Mouse (Mus musculus): ENCODE data around the gene Asic1.
"Not testable (repeated sequence)": the region's sequence is repeated elsewhere in the genome, so short reads cannot be mapped to it uniquely, and the experiment has no call there.

Asic1 gene

GRCm38 (mm10) chr15:99663964-99664599 lies 6.1 kb upstream of the Asic1 start:
- in situ Hi-C loops (cut with MboI) = no loop called here

DNA sequence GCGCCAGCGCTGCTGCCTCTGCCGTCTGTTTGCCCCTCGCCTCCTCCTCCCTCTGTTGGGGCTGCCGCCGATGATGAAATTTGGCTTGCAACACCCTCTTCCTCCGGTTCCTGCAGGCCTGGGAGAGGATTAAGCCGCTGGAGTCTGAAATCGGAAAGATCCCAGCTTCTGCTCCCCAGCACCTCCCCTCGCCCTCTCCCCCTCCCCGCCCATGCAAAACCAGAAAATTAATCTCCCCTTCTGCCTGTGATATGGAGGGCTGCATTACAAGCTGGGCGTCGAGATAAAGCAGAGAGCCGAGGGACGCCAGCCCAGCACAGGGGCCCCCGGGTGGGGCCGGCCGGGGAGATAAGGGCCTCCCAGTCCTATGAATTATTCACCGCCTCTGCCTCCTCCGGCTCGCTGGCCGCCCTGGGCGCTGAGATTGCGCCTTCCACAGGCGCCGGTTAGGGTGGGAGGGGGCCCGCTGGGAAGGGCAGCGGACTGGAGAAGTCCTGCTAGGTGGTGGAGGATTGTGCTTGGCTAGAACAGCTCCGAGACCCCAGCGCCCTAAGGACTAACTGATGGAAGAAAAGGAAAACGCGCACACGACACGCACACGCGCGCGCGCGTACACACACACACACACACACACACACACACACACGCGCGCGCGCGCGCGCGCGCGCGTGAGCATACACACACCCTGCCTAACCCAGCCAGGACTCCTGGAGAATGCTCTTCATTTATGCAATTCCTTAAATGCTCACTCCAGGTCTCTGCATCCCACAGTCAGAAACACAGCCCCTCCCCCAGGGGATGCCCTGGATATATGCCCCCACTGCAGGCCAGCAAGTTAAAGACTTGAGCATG lies 5.3 kb upstream of the Asic1 start:
- in situ Hi-C loops (cut with MboI) = no loop called here

GRCm38 (mm10) chr15:99667544-99667943 lies 2.6 kb upstream of the Asic1 start:
- in situ Hi-C loops (cut with MboI) = no loop called here

GRCm38 (mm10) chr15:99668881-99669280 lies 1.3 kb upstream of the Asic1 start:
- in situ Hi-C loops (cut with MboI) = no loop called here

DNA sequence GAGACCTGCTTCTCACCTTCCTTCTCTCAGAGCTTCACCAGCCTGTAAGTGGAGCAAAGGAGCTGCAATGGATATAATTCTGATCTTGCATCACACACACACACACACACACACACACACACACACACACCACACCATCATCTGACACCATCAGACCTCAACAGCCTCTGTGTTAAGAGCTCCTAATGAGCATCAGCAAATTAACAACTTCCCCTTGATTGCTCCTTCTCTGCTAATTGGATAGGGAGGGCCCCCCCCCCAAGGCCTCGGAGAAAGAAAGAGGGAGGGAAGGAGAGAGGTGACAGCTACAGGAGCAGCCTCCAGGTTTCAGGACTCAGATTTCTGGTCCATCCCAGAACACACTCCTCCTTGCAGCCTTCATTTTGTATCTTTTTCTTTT lies 776 bp upstream of the Asic1 start:
- in situ Hi-C loops (cut with MboI) = no loop called here

DNA sequence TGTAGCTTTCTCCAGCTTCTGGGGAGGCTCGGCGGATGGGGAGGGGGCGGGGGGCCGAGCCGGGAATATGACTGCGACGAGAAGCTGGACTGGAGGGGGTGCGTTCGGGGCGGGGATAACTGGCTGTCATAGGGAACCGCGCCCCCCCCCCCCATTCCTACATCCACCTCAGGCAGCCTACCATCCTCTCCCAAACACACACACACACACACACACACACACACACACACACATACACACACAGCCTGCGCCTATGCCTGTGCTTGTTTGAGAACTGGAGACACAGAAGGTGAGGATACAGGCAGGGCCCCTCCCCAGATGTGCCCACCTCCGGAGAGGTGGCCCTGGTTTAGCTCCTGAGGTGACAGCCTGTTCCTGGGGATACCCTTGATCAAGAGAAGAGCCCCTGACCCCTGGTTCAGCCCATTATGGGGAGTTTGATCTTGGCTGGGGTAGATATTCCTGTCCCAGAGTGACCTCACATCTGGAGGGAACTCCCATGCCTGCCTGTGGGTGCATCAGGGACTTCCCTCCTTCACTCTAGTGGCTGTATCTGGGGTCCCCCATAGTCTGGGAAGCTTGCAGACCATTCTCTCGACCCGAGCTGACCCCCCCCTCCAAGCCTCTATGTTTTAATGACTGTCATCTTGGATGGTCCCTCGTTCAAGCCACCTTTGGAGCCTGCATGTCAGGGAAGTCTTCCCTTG lies 949 bp downstream of the Asic1 start:
- in situ Hi-C loops (cut with MboI) = no loop called here

DNA sequence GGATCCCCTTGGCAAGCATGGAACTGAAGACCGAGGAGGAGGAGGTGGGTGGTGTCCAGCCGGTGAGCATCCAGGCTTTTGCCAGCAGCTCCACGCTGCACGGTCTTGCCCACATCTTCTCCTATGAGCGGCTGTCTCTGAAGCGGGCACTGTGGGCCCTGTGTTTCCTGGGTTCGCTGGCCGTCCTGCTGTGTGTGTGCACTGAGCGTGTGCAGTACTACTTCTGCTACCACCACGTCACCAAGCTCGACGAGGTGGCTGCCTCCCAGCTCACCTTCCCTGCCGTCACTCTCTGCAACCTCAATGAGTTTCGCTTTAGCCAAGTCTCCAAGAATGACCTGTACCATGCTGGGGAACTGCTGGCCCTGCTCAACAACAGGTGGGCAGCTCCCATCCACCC lies 1.6 kb downstream of the Asic1 start:
- in situ Hi-C loops (cut with MboI) = no loop called here

GRCm38 (mm10) chr15:99674866-99675265 lies 4.7 kb downstream of the Asic1 start:
- in situ Hi-C loops (cut with MboI) = no loop called here

GRCm38 (mm10) chr15:99677089-99677488 lies 6.9 kb downstream of the Asic1 start:
- in situ Hi-C loops (cut with MboI) = no loop called here

DNA sequence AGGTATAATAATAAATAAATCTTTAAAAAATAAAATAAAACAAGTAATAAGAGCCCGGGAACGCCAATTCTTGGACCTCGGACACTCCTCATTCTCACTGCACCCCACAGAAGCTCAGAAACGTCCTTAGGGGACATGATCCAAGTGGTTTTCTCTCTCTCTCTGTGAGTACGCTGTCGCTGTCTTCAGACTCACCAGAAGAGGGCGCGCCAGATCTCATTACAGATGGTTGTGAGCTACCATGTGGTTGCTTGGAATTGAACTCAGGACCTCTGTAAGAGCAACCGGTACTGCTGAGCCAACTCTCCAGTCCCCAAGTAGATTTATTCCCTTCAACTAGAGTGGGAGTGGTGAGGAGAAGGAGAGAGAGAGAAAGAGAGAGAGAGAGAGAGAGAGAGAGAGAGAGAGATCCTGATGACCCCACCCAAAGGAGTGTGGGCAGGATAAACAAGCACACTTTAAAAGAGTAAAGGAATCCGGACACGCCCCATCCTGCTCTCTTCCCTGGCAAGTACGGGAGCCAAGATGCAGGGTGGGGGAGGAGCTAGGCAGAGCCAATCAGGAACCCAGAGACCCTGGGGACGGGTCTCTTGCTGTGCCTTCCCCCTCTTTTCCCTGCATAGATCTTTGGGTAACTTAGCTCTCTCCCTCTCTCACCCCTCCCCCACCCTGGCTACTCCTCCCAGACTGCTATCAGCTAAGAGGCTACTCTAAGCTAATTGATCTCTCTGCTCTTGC lies 8.1 kb downstream of the Asic1 start:
- in situ Hi-C loops (cut with MboI) = no loop called here

DNA sequence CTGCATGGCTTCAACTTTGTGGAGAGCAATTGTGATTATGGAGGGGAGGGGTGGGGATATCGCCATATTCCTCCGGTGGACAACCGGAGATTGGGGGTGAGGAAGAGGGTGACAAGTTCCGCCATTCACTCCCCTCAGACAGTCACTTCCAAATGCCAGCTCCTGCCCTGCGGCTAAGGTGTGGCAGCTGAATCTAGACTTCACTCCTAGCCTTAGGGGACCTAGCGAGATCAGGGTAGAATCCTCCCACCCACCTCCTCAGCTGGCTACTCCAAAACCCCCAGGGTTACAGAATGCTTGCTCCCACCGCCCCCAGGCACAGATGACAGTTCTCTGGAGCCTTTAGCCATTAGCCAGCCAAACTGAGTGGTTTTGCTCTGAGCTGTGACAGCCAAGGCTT lies 8.8 kb downstream of the Asic1 start:
- in situ Hi-C loops (cut with MboI) = no loop called here

GRCm38 (mm10) chr15:99682880-99683279 lies 12.7 kb downstream of the Asic1 start:
- in situ Hi-C loops (cut with MboI) = no loop called here

DNA sequence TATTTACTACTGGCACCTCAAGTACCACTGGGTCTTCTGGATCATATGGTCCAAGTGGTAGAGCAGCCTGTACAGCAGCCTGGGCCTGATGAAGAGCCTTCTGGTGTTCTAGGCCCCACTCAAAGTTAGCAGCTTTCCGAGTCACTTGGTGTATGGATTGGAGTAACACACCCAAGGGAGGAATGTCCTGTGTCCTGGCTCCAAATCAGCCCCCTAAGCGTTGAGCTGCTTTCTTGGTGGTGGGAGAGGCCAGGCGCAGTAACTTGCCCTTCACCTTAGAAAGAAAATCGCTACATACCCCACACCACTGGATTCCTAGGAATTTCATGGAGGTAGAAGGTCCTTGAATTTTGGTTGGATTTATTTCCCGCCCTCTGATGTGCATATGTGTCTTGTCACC lies 14.0 kb downstream of the Asic1 start:
- in situ Hi-C loops (cut with MboI) = no loop called here

GRCm38 (mm10) chr15:99688712-99689111 lies 18.5 kb downstream of the Asic1 start:
- in situ Hi-C loops (cut with MboI) = no loop called here

GRCm38 (mm10) chr15:99690924-99691323 lies 20.8 kb downstream of the Asic1 start:
- in situ Hi-C loops (cut with MboI) = no loop called here

GRCm38 (mm10) chr15:99691976-99692375 lies 21.8 kb downstream of the Asic1 start:
- in situ Hi-C loops (cut with MboI) = no loop called here

DNA sequence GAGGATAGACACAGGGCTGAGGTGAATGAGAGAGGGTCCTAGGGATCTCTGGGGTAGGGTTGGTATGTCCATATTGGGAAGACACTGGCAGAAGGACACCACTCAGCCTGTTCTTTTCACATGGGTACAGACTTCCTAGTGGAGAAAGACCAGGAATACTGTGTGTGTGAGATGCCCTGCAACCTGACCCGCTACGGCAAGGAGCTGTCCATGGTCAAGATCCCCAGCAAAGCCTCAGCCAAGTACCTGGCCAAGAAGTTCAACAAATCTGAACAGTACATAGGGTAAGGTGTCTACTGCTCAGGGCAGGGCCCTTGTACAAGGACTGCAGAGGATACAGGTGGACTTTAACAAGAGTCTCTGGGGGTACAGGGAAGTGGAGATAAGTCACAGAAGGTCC lies 27.1 kb downstream of the Asic1 start:
- in situ Hi-C loops (cut with MboI) = no loop called here

DNA sequence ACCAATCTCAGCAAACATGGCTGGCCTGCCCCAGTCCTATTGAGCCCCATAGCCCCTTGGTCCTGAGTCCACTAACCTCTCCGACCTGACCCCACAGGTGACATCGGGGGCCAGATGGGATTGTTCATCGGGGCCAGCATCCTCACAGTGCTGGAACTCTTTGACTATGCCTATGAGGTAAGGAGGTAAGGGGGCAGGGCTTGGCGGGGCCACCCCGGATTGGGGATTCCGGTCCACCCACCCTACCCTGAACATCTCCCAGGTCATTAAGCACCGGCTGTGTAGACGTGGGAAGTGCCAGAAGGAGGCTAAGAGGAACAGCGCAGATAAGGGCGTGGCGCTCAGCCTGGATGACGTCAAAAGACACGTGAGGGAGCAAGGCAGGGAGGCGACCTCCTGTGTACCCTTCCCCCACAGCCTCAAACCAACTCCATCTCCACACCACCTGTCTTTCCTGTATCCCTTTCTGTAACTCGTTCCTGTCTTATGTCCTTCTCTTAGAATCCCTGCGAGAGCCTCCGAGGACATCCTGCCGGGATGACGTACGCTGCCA lies 28.4 kb downstream of the Asic1 start:
- in situ Hi-C loops (cut with MboI) = no loop called here

DNA sequence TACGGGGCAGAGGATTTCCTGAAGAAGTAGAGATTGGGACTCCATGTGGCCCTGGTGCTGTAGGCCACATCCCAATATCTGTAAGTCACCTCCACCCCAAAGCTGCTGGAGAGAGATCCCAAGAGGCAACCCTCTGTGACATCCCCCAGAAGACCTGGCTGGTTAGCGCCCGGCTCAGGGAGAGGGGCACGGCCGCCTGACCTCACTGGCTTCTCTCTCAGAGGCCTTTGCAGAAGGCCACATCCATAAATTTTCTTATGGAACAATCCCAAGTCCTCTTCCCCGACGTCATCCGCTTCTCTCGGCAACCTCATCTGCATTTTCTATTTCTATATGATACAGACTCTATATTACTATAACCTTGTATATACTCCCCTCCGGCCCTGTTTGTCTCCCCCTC lies 29.5 kb downstream of the Asic1 start:
- in situ Hi-C loops (cut with MboI) = no loop called here

- in situ Hi-C loops (cut with MboI) = no loop called here
Measured at GRCm38 (mm10) chr15:99700219-99701106, 30.3 kb downstream of the Asic1 start.

- in situ Hi-C loops (cut with MboI) = not testable (repeated sequence)
Measured at GRCm38 (mm10) chr15:99701640-99701998, 31.5 kb downstream of the Asic1 start.
